Mouse (Mus musculus) midbrain, postnatal 0 days (tissue): ENCODE measurements around the gene Fam71a. TPM values are rescaled to one million over a fixed set of nuclear protein-coding genes. Genes with fewer than 3 reads are reported as not detected.
A peak's percentile ranks its signal among the peaks of the same experiment; 100 is the strongest.

ENCODE experiments used
- ATAC-seq: fragments of 200-750 bp; cut with Nextera tagmentation; 2 replicates; pipeline ENCODE4 v1.8.0; 2017; ENCODE audit warnings: moderate number of reproducible peaks, mild to moderate bottlenecking, moderate TSS enrichment, moderate library complexity; ENCODE audit not compliant: low FRiP score
- DNase-seq: peaks from one replicate; pipeline ENCODE4 v3.0.0-alpha.2; 2015; ENCODE audit warnings: low spot score
- H3K27ac ChIP-seq: fragments of 300-500 bp; sonication (generic); 2 replicates; pipeline ENCODE4 v1.5.1; 2014; ENCODE audit warnings: low read depth, mild to moderate bottlenecking, low read length, mixed read lengths
- H3K27me3 ChIP-seq: fragments of 300-500 bp; sonication (generic); 2 replicates; pipeline ENCODE4 v1.6.1; 2014; ENCODE audit warnings: low read length, control low read depth, mixed read lengths; ENCODE audit not compliant: insufficient read depth
- H3K36me3 ChIP-seq: fragments of 300-500 bp; sonication (generic); 2 replicates; pipeline ENCODE4 v1.6.1; 2014; ENCODE audit warnings: low read length, control low read depth, mixed read lengths; ENCODE audit not compliant: insufficient read depth
- H3K4me1 ChIP-seq: fragments of 300-500 bp; sonication (generic); 2 replicates; pipeline ENCODE4 v1.6.1; 2014; ENCODE audit warnings: mild to moderate bottlenecking, control low read depth, antibody characterized with exemption, low read length, mixed read lengths; ENCODE audit not compliant: insufficient read depth
- H3K4me2 ChIP-seq: fragments of 300-500 bp; sonication (generic); 2 replicates; pipeline ENCODE4 v1.6.1; 2014; ENCODE audit warnings: low read depth, mild to moderate bottlenecking, low read length, mixed read lengths; ENCODE audit not compliant: poor library complexity, severe bottlenecking
- H3K4me3 ChIP-seq: fragments of 300-500 bp; sonication (generic); 2 replicates; pipeline ENCODE4 v1.5.1; 2014; ENCODE audit warnings: low read depth, mild to moderate bottlenecking, low read length, moderate library complexity
- H3K9ac ChIP-seq: fragments of 300-500 bp; sonication (generic); replicated peaks from 2 replicates; pipeline ENCODE4 v1.6.1; 2014; ENCODE audit warnings: mild to moderate bottlenecking, low read length, moderate library complexity, mixed read lengths; ENCODE audit not compliant: poor library complexity, severe bottlenecking
- H3K9me3 ChIP-seq: fragments of 300-500 bp; sonication (generic); 2 replicates; pipeline ENCODE4 v1.6.1; 2016; ENCODE audit warnings: low read length, control low read depth
- CTCF ChIP-seq: IDR thresholded peaks from 2 replicates; pipeline ENCODE4 v1.5.1; 2016; ENCODE audit warnings: antibody characterized with exemption, mild to moderate bottlenecking
- WGBS: fragments of 180-500 bp; shearing (Covaris S2); extraction: QIAGEN DNeasy Blood & Tissue Kit; methylation state at CpG from one replicate; pipeline ENCODE4 v1.1.7; 2014; 5-methylcytosine and 5-hydroxymethylcytosine counted together
- polyA plus RNA-seq: library from polyadenylated mRNA; unstranded; fragments of >200 nt; fragmentation: Nextera tagmentation; extraction: Ambion mirVana; gene quantifications from 2 replicates; pipeline ENCODE4 v1.2.1, GENCODE M21; 2015
- total RNA-seq: library from RNA; depleted of rRNA; stranded (reverse); fragments of >200 nt; gene quantifications from 2 replicates; pipeline ENCODE4 v1.2.3, GENCODE M21; 2014

Gene Fam71a
- total and polyA plus RNA-seq, 2 experiments from 2014 or later = not detected

- DNase-seq = peak; percentile 76
- Histone ChIP-seq H3K9me3 (no peaks in the 10 kb centered on the region), H3K36me3 (no peaks in the 10 kb centered on the region), H3K27me3 (peaks cover 50% of the 10 kb centered on the region), H3K4me1 (peaks cover 6% of the 10 kb centered on the region; the same call in 1 of the 2 replicates), H3K27ac (no peak overlapping the region), H3K9ac (peak overlapping the region; percentile 46), H3K4me3 (peak overlapping the region; percentile 55), H3K4me2 (peak overlapping the region; percentile 97)
- ATAC-seq = peak; percentile 83
- WGBS = under 1% methylated on average over 63 of the region's 67 CpGs
- no peak for TF ChIP-seq CTCF
These were observed 18.8 kb upstream of the Fam71a start for GRCm38 (mm10) chr1:191183163-191184065.

GRCm38 (mm10) chr1:191182431-191183162 is 18.0 kb upstream of the Fam71a start:
- Histone ChIP-seq H3K9me3 (no peaks in the 10 kb centered on the region), H3K36me3 (no peaks in the 10 kb centered on the region), H3K4me2 (peak overlapping the region; percentile 97), H3K4me3 (peak overlapping the region; percentile 55), H3K27me3 (peaks cover 50% of the 10 kb centered on the region), H3K9ac (peak overlapping the region; percentile 46), H3K4me1 (peaks cover 6% of the 10 kb centered on the region; the same call in 1 of the 2 replicates), H3K27ac (no peak overlapping the region)
- ATAC-seq (no peak; the same call in 1 of the 2 replicates), DNase-seq (peak; percentile 59)
- TF ChIP-seq CTCF = peak; percentile 60
- under 1% methylated on average over 61 of the region's 61 CpGs for WGBS

GRCm38 (mm10) chr1:191181469-191182259 is 17.0 kb upstream of the Fam71a start:
- no peaks in the 10 kb centered on the region for H3K36me3 ChIP-seq
- H3K9ac ChIP-seq = no peak overlapping the region
- H3K4me1 ChIP-seq = peaks cover 6% of the 10 kb centered on the region; the same call in 1 of the 2 replicates
- H3K4me3 ChIP-seq = no peak overlapping the region
- TF ChIP-seq CTCF = no peak
- WGBS = 44% methylated on average over 12 of the region's 12 CpGs
- H3K4me2 ChIP-seq = peak overlapping the region; percentile 97; the same call in 1 of the 2 replicates
- DNase-seq (no peak), ATAC-seq (no peak)
- peaks cover 47% of the 10 kb centered on the region for H3K27me3 ChIP-seq
- no peaks in the 10 kb centered on the region for H3K9me3 ChIP-seq
- no peak overlapping the region for H3K27ac ChIP-seq

GRCm38 (mm10) chr1:191180397-191180796 is 15.8 kb upstream of the Fam71a start:
- 77% methylated on average over 4 of the region's 4 CpGs for WGBS
- no peaks in the 10 kb centered on the region for H3K36me3 ChIP-seq
- H3K4me3 ChIP-seq = no peak overlapping the region
- H3K4me2 ChIP-seq = no peak overlapping the region
- peaks cover 6% of the 10 kb centered on the region; the same call in 1 of the 2 replicates for H3K4me1 ChIP-seq
- no peak overlapping the region for H3K9ac ChIP-seq
- H3K27ac ChIP-seq = no peak overlapping the region
- TF ChIP-seq CTCF = no peak
- peaks cover 36% of the 10 kb centered on the region for H3K27me3 ChIP-seq
- ATAC-seq = no peak
- no peak for DNase-seq
- no peaks in the 10 kb centered on the region for H3K9me3 ChIP-seq

- H3K4me1 ChIP-seq = peaks cover 6% of the 10 kb centered on the region; the same call in 1 of the 2 replicates
- H3K4me2 ChIP-seq = no peak overlapping the region
- no peaks in the 10 kb centered on the region for H3K9me3 ChIP-seq
- 63% methylated on average over 2 of the region's 2 CpGs for WGBS
- H3K4me3 ChIP-seq = no peak overlapping the region
- H3K9ac ChIP-seq = no peak overlapping the region
- peaks cover 32% of the 10 kb centered on the region for H3K27me3 ChIP-seq
- TF ChIP-seq CTCF = no peak
- DNase-seq (no peak), ATAC-seq (no peak)
- no peak overlapping the region for H3K27ac ChIP-seq
- no peaks in the 10 kb centered on the region for H3K36me3 ChIP-seq
These were observed 15.2 kb upstream of the Fam71a start for GRCm38 (mm10) chr1:191179846-191180245.
